Mouse (Mus musculus): ENCODE measurements at regions not wholly inside any gene's neighbourhood (a gene's known extent, or its start where the extent isn't known, plus 50 kb on each side); places are given as distances from the start of the nearest gene placed in this dataset.

DNA sequence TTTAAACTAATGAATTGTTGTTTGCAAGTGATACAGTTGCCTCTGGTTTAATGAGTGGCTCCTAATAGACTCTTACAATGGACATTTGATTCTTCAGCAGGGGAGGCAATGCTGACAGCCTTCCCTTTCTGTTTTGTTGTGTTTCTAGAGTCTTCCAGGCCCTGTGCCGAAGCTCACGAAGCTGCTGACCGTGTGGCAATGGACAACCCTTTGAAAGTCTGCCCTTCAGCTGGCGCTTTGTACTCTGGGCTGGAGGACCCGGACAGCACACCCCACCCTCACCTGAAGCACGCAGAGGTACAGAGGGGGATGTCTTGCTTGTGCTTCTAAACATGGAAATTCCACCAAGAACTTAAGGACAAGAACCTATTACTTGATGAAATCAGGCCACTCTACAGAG, 85.3 kb upstream of the Kcnd3 start:
- H3K27ac ChIP-seq = no peak overlapping the region
- H3K9me3 ChIP-seq = no peaks in the 10 kb centered on the region
- no peaks in the 10 kb centered on the region for H3K36me3 ChIP-seq
- H3K4me3 ChIP-seq = no peak overlapping the region
- DNase-seq (ENCODE audit: low spot score) = no peak
- no peaks in the 10 kb centered on the region for H3K4me1 ChIP-seq (replicated peaks)
- WGBS = 91% methylated on average over 6 of the region's 6 CpGs
- no peaks in the 10 kb centered on the region for H3K27me3 ChIP-seq (ENCODE audit: insufficient read depth, poor library complexity, severe bottlenecking)

DNA sequence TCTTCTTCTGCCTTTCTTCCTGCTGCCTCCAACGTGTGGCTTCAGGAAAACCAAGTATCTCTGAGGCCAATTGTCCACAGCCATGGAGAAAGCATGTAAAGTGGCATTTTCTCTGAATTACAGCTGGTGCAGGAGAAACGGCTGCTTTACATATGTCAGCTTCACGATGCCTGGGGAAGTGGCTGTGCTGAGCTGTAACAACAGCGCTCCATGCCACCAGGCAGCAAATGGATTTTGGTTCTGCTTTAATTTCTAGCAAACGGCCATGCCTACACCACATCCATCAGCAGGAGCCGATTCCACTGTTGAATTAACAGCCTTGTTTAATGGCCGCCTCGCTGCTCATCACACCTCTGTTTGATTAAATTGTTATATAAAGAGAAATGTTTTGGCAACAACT, 84.2 kb upstream of the Kcnd3 start:
- Histone ChIP-seq H3K27ac (no peak overlapping the region), H3K4me1 (replicated peaks) (peaks cover 7% of the 10 kb centered on the region), H3K9me3 (no peaks in the 10 kb centered on the region), H3K4me3 (no peak overlapping the region), H3K36me3 (no peaks in the 10 kb centered on the region), H3K27me3 (ENCODE audit: insufficient read depth, poor library complexity, severe bottlenecking) (no peaks in the 10 kb centered on the region)
- no peak for DNase-seq (ENCODE audit: low spot score)
- WGBS = 84% methylated on average over 8 of the region's 8 CpGs

DNA sequence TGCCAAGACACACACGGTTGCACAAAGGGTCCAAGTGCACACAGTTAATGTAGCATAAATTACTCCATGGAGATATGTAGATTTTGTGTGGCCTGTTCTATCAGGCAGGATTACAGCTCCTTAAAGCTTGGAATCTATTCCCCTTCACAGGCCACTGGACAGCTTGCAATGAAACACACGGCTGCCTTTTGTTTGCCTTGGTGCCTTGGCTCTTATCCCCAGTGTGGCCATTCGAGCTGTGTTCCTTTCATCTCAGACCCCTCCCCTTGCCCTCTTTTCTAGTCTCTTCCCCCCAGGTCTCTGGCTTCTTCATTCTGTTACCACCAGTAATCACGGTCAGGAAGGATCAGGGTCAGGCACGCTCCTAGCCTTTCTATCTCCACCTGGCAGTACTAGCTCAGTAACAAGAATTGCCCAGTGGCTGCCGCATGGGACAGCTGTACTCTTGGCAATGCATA, 79.7 kb upstream of the Kcnd3 start:
- H3K36me3 ChIP-seq = no peaks in the 10 kb centered on the region
- H3K27ac ChIP-seq = no peak overlapping the region
- H3K27me3 ChIP-seq (ENCODE audit: insufficient read depth, poor library complexity, severe bottlenecking) = no peaks in the 10 kb centered on the region
- DNase-seq (ENCODE audit: low spot score) = no peak
- H3K4me3 ChIP-seq = no peak overlapping the region
- peaks cover 7% of the 10 kb centered on the region for H3K4me1 ChIP-seq (replicated peaks)
- H3K9me3 ChIP-seq = no peaks in the 10 kb centered on the region
- WGBS = 50% methylated on average over 6 of the region's 6 CpGs

DNA sequence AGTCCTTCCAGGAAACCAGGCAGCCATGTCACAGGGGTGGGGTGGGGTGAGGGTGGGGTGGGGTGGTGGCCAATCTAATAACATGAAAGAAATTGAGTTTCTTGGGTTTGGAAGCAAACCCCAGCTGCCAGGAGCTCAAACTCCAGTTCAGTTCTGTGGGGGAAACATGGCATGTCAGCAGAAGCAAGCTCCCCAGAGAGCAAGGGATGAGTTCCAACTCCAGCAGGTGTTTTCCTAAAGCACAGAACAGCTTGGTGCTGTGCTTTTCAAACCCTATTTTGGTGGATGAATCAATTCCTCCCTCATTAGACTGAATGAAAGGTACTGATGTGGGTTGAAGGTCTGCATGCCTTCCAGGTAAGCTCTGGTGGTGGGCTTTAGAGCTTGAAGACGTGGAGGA, 77.8 kb upstream of the Kcnd3 start:
- 93% methylated on average over 1 of the region's 1 CpGs for WGBS
- H3K4me3 ChIP-seq = no peak overlapping the region
- no peaks in the 10 kb centered on the region for H3K27me3 ChIP-seq (ENCODE audit: insufficient read depth, poor library complexity, severe bottlenecking)
- no peak overlapping the region for H3K27ac ChIP-seq
- H3K36me3 ChIP-seq = no peaks in the 10 kb centered on the region
- peaks cover 7% of the 10 kb centered on the region for H3K4me1 ChIP-seq (replicated peaks)
- no peaks in the 10 kb centered on the region for H3K9me3 ChIP-seq
- DNase-seq (ENCODE audit: low spot score) = no peak

DNA sequence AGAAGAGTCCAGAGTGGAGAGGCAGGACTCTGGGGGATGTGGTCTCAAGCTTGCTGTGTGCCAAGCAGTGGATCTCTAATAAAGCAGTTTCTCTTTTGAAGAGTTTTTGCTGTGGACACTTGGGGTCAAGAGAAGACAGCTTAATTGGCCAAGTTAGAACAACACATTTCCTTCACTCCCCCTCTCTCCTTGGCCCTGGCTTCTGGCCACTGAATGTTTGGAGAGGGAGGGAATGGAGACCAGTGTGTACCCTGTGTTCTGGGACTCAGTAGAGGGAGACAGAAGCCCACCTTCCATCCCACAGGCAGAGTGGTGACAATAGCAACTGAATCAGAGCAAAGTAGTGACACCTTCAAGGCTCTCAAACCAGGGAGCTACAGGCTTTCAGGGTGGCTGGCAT, 77.3 kb upstream of the Kcnd3 start:
- Histone ChIP-seq H3K27me3 (ENCODE audit: insufficient read depth, poor library complexity, severe bottlenecking) (no peaks in the 10 kb centered on the region), H3K36me3 (no peaks in the 10 kb centered on the region), H3K4me1 (replicated peaks) (peaks cover 7% of the 10 kb centered on the region), H3K27ac (no peak overlapping the region), H3K9me3 (no peaks in the 10 kb centered on the region), H3K4me3 (no peak overlapping the region)
- no peak for DNase-seq (ENCODE audit: low spot score)

DNA sequence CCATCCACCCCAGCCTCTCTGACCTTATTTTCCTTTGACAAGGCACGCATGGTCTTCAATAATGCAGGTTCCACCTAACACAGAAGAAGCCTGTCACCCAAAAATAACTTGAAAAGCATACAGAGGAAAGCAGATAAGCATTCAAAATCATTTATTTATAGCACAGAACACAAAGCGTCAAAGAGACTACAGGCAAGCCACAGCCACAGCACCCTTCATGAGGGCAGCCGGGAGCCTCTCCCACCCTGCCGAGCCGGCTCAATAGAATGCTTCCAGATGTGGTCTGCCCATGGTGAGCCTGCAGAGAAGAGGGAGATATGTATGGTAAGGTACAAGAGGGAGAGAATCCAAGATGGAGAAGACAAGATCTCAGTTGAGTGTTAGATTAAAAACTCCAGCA, 76.7 kb upstream of the Kcnd3 start:
- H3K27ac ChIP-seq = no peak overlapping the region
- H3K27me3 ChIP-seq (ENCODE audit: insufficient read depth, poor library complexity, severe bottlenecking) = no peaks in the 10 kb centered on the region
- no peaks in the 10 kb centered on the region for H3K9me3 ChIP-seq
- no peaks in the 10 kb centered on the region for H3K36me3 ChIP-seq
- no peak overlapping the region for H3K4me3 ChIP-seq
- H3K4me1 ChIP-seq (replicated peaks) = peaks cover 7% of the 10 kb centered on the region
- 80% methylated on average over 5 of the region's 5 CpGs for WGBS
- DNase-seq (ENCODE audit: low spot score) = no peak

DNA sequence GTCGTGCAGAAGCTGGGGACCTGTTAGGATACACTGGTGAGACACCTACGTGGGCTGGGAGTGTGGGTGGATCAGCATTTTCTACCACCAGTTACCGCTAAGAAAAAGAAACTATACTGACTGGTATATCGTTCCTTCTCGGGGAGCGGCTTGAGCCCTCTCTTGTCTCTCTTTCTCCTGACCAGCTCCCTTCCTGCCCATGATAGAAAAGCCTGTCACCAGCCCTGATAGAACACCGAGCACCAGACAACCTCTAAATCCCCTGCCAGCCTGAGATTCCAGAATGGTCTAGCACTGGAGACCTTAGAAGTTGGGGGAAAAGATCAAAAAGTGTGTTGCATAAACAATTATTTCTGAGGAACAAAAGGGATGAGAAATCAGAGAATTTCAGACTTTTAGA, 76.3 kb upstream of the Kcnd3 start:
- peaks cover 7% of the 10 kb centered on the region for H3K4me1 ChIP-seq (replicated peaks)
- H3K4me3 ChIP-seq = no peak overlapping the region
- no peak overlapping the region for H3K27ac ChIP-seq
- WGBS = 83% methylated on average over 7 of the region's 7 CpGs
- no peak for DNase-seq (ENCODE audit: low spot score)
- H3K36me3 ChIP-seq = no peaks in the 10 kb centered on the region
- no peaks in the 10 kb centered on the region for H3K27me3 ChIP-seq (ENCODE audit: insufficient read depth, poor library complexity, severe bottlenecking)
- no peaks in the 10 kb centered on the region for H3K9me3 ChIP-seq

DNA sequence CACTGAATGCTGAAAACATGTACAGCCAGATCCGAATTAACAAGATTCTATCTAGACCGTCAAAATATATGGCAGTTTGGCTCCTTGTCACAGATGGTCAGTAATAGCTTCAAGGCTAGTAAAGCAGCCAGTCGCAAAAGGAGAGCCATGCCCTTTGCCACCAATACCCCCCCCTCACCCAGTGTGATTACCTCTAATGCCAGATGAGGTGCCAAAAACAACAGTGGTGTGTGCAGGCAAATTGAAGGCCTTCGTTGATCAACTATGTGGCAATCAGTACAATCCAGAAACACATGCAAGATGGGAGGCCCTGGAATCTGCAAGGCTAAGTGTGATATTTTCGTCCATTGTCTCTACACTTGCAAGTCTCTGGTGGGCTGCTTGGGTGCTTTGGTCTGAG, 75.8 kb upstream of the Kcnd3 start:
- DNase-seq (ENCODE audit: low spot score) = no peak
- WGBS = 82% methylated on average over 5 of the region's 5 CpGs
- H3K9me3 ChIP-seq = no peaks in the 10 kb centered on the region
- H3K36me3 ChIP-seq = no peaks in the 10 kb centered on the region
- peaks cover 7% of the 10 kb centered on the region for H3K4me1 ChIP-seq (replicated peaks)
- H3K4me3 ChIP-seq = no peak overlapping the region
- no peak overlapping the region for H3K27ac ChIP-seq
- H3K27me3 ChIP-seq (ENCODE audit: insufficient read depth, poor library complexity, severe bottlenecking) = no peaks in the 10 kb centered on the region

DNA sequence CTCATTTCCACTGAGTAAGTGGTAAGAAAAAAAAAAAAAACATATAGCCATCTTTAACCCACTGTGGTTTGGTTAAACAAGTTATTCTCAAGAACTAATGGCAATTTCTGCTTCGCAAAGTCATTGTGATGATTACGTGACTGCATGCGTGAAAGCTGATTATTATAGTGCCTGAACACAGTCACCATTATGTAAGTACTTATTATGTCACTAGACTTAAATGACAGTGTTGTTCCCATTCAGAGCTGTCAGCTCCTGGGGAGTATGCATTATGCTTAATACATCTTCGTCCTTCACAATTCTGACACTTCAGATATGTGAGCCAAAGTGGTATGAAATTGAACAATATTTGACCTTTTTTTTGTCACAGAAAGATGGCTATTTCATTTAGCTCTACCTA, 71.3 kb upstream of the Kcnd3 start:
- WGBS = 89% methylated on average over 4 of the region's 4 CpGs

DNA sequence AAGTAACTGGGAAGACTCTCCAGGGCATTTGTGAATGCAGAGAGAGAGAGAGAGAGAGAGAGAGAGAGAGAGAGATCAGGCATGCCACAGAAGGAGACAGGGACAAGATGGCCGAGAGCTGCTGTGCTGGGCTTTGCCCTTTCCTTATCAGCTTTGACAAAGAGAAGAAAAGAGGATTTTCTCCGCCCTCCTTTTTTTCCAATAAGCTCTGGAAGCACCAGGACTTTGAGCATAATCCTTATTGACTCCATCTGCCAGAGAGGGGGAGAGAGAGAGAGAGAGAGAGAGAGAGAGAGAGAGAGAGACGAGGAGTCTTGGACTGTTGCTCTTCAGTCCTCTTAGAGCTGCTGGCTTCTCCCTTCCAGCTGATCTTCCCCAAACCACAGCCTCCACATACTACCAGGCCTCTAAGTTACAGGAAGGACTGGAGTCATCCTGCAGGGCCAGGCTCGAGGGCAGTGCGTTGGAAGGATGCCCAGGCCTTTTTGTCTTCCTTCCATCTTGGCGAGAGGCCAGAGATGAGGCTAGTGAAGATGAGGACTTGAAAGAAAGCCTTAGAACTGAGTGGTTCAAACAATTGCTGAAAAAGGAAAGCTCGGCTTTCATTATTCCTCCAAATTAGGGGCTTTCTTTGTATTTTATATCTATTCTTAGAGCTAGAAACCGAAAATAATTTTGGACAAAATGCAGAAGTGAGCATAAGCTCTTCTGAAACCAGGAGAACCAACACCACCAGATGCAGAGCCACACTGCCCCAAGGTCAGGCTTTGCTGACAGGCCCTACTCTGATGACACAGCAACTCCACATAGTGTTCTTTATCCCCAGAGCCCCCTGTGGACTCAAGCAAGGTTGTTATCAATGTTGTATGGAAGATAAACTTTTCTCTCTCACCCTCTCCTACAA, 59.3 kb upstream of the Kcnd3 start:
- DNase-seq (ENCODE audit: low spot score) = no peak
- WGBS = 73% methylated on average over 8 of the region's 8 CpGs
- no peak overlapping the region for H3K27ac ChIP-seq

More for the DNA sequence above, 71.3 kb upstream of the Kcnd3 start:
- no peaks in the 10 kb centered on the region for H3K9me3 ChIP-seq
- H3K27ac ChIP-seq = no peak overlapping the region
- H3K4me1 ChIP-seq (replicated peaks) = no peaks in the 10 kb centered on the region
- no peaks in the 10 kb centered on the region for H3K27me3 ChIP-seq (ENCODE audit: insufficient read depth, poor library complexity, severe bottlenecking)
- H3K4me3 ChIP-seq = no peak overlapping the region
- no peak for DNase-seq (ENCODE audit: low spot score)
- no peaks in the 10 kb centered on the region for H3K36me3 ChIP-seq

More for the DNA sequence above, 59.3 kb upstream of the Kcnd3 start:
- H3K9me3 ChIP-seq = no peaks in the 10 kb centered on the region
- H3K36me3 ChIP-seq = no peaks in the 10 kb centered on the region
- no peaks in the 10 kb centered on the region for H3K4me1 ChIP-seq (replicated peaks)
- H3K27me3 ChIP-seq (ENCODE audit: insufficient read depth, poor library complexity, severe bottlenecking) = no peaks in the 10 kb centered on the region
- no peak overlapping the region for H3K4me3 ChIP-seq
